Mouse (Mus musculus) spleen, adult 18-20 months (tissue): Measurements from ENCODE around the gene Gm2a.
"Not testable (repeated sequence)": the region's sequence is repeated elsewhere in the genome, so short reads cannot be mapped to it uniquely, and the experiment has no call there.

Experiments used
- DNase-seq, 2 experiments: peaks; one replicate each; pipeline ENCODE4 v3.0.0; 2022; ENCODE audit warnings: mixed read lengths in 2 of 2

Gene Gm2a

GRCm38 (mm10) chr11:55097463-55098188 lies at the start of gene Gm2a:
Gene Gm2a (plus strand): TSS chr11:55098115.
- peak; percentile 94 to 97 for DNase-seq

- DNase-seq: no peak
These were observed 46.9 kb upstream of the Gm2a start for GRCm38 (mm10) chr11:55050837-55051510.

GRCm38 (mm10) chr11:55057511-55057910 lies 40.4 kb upstream of the Gm2a start:
- no peak for DNase-seq

GRCm38 (mm10) chr11:55060802-55061201 lies 37.1 kb upstream of the Gm2a start:
- DNase-seq: no peak

GRCm38 (mm10) chr11:55062856-55063255 lies 35.1 kb upstream of the Gm2a start:
- DNase-seq: no peak

- no peak for DNase-seq
These were observed 31.0 kb upstream of the Gm2a start for GRCm38 (mm10) chr11:55066921-55067320.

GRCm38 (mm10) chr11:55069023-55069422 lies 28.9 kb upstream of the Gm2a start:
- no peak for DNase-seq

- DNase-seq: no peak
These were observed 26.6 kb upstream of the Gm2a start for GRCm38 (mm10) chr11:55071344-55071743.

- DNase-seq: peak; percentile 22 to 30
These were observed 25.4 kb upstream of the Gm2a start for GRCm38 (mm10) chr11:55072467-55072866.

- no peak for DNase-seq
These were observed 24.7 kb upstream of the Gm2a start for GRCm38 (mm10) chr11:55073191-55073590.

GRCm38 (mm10) chr11:55075602-55076001 lies 22.3 kb upstream of the Gm2a start:
- no peak for DNase-seq

- DNase-seq: no peak
These were observed 21.7 kb upstream of the Gm2a start for GRCm38 (mm10) chr11:55076234-55076633.

GRCm38 (mm10) chr11:55077331-55078231 lies 20.3 kb upstream of the Gm2a start, which contains the start of gene Ccdc69:
Gene Ccdc69 (minus strand): TSS chr11:55078131.
- DNase-seq: peak; percentile 55 to 69

GRCm38 (mm10) chr11:55078502-55078901 lies 19.4 kb upstream of the Gm2a start:
- peak in 1 of 2 experiments; percentile 19 for DNase-seq

- no peak for DNase-seq
These were observed 18.7 kb upstream of the Gm2a start for GRCm38 (mm10) chr11:55079180-55079579.

- DNase-seq: no peak
These were observed 16.7 kb upstream of the Gm2a start for GRCm38 (mm10) chr11:55081206-55081605.

- DNase-seq: no peak
These were observed 13.3 kb upstream of the Gm2a start for GRCm38 (mm10) chr11:55084629-55085028.

GRCm38 (mm10) chr11:55085396-55085795 lies 12.5 kb upstream of the Gm2a start:
- no peak for DNase-seq

- DNase-seq: peak; percentile 27 to 71
These were observed 10.9 kb upstream of the Gm2a start for GRCm38 (mm10) chr11:55087006-55087405.

GRCm38 (mm10) chr11:55089892-55090291 lies 8.0 kb upstream of the Gm2a start:
- no peak for DNase-seq

GRCm38 (mm10) chr11:55093096-55093495 lies 4.8 kb upstream of the Gm2a start:
- no peak for DNase-seq

- DNase-seq: not testable (repeated sequence)
These were observed 1.6 kb upstream of the Gm2a start for GRCm38 (mm10) chr11:55096296-55096695.
